Mouse (Mus musculus) limb, embryonic 15.5 days (tissue): ENCODE results near the gene Rab11b. TPM values are rescaled to one million over a fixed set of nuclear protein-coding genes. Genes with fewer than 3 reads are reported as not detected.

Experiments used
- ATAC-seq: fragments of 200-750 bp; cut with Nextera tagmentation; 2 replicates; pipeline ENCODE4 v1.8.0; 2017; ENCODE audit warnings: low read depth, moderate TSS enrichment; ENCODE audit not compliant: insufficient number of reproducible peaks, low FRiP score, low TSS enrichment
- H3K27ac ChIP-seq: fragments of 300-500 bp; sonication (generic); 2 replicates; pipeline ENCODE4 v1.5.1; 2015; ENCODE audit warnings: moderate library complexity, mild to moderate bottlenecking, inconsistent platforms
- H3K27me3 ChIP-seq: fragments of 300-500 bp; sonication (generic); 2 replicates; pipeline ENCODE4 v1.6.1; 2015; ENCODE audit warnings: inconsistent platforms
- H3K36me3 ChIP-seq: fragments of 300-500 bp; sonication (generic); 2 replicates; pipeline ENCODE4 v1.6.1; 2015; ENCODE audit warnings: inconsistent platforms
- H3K4me1 ChIP-seq: fragments of 300-500 bp; sonication (generic); 2 replicates; pipeline ENCODE4 v1.6.1; 2015; ENCODE audit warnings: inconsistent platforms
- H3K4me2 ChIP-seq: fragments of 300-500 bp; sonication (generic); 2 replicates; pipeline ENCODE4 v1.6.1; 2015; ENCODE audit warnings: mild to moderate bottlenecking, inconsistent platforms
- H3K4me3 ChIP-seq: fragments of 300-500 bp; sonication (generic); 2 replicates; pipeline ENCODE4 v1.5.1; 2015; ENCODE audit warnings: mild to moderate bottlenecking, inconsistent platforms
- H3K9ac ChIP-seq: fragments of 300-500 bp; sonication (generic); 2 replicates; pipeline ENCODE4 v1.6.1; 2015; ENCODE audit warnings: inconsistent platforms
- H3K9me3 ChIP-seq: fragments of 300-500 bp; sonication (generic); 2 replicates; pipeline ENCODE4 v1.6.1; 2016; ENCODE audit warnings: inconsistent platforms
- whole genome bisulfite sequencing: fragments of 180-500 bp; shearing (Covaris S2); methylation state at CpG from one replicate; pipeline ENCODE4 v1.1.7; 2015; 5-methylcytosine and 5-hydroxymethylcytosine counted together
- polyA plus RNA-seq: library from polyadenylated mRNA; unstranded; fragments of >200 nt; fragmentation: Nextera tagmentation; extraction: Ambion mirVana; gene quantifications from 2 replicates; pipeline ENCODE4 v1.2.1, GENCODE M21; 2015

Gene Rab11b
- polyA plus RNA-seq, 1 experiment from 2014 or later, result 257 TPM

DNA sequence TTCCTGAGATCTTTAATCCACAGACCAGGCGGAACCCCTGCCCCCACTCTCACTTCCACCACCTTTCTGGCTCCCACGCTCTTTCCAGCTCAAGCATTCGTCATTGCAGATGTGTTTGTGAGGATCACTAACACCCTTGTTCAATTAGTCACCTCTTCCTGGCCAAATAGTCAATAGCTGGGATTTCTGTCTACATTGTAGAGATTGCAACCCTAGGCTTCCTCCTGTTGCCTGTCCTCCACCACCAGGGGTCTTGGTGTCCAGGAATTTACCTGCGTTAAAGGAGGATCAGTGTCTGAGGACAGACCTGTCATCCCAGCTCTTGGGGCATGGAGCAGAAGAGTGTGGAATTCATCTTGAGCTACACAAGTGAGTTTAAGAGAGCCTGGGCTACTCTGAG is 21.7 kb upstream of the Rab11b start:
- Histone ChIP-seq H3K36me3 (peaks cover 7% of the 10 kb centered on the region), H3K4me2 (peak overlapping the region; percentile 79), H3K27ac (peak overlapping the region; percentile 92), H3K9ac (peak overlapping the region; percentile 29; the same call in 1 of the 2 replicates), H3K4me3 (peak overlapping the region; percentile 52), H3K9me3 (no peaks in the 10 kb centered on the region), H3K4me1 (peaks cover 54% of the 10 kb centered on the region), H3K27me3 (no peaks in the 10 kb centered on the region)
- WGBS, result 40% methylated on average over 4 of the region's 4 CpGs
- no peak for ATAC-seq

DNA sequence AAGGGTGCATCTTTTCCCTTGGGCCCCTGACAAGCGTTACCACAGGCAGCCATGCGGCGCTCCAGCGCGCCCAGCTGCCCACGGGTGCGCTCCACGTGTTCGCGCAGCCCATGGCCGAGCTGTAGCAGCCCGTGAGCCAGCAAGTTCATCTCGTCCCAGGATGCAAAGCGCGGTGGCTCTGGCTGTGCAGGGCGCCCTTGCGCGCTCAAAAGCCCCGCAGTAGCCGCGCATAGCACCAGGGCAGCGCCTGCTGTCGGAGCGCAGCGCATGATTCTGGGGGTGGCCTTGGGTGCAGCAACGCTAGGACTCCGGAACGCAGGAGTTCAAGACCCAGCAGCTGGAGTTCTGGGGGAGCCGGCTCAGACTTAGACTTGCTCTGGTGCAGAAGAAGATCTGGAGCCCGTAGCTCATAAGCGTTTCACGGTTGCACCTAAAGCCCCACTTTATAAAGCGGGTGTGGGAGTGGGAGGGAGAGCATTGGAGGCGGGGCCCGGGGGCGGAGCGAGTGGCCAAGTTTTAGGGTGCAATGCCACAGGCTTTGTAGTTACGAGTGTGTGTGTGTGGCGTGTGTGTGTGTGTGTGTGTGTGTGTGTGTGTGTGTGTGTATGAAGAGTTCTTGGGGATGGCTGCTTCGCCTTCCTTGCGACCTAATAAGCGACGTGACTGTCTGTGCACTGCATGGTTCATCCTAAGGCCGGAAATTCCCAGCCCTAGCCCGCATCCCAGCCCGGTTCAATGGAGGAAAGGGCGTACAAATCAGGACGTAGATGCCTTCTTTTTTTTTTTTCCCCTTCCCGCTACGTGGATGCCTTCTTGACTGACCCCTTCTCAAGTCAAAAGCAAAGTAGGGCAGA is 21.0 kb upstream of the Rab11b start, which contains the start of gene Angptl4:
Angptl4 (minus strand) TSS at position 707 of the 854 bp plus-strand sequence.
- H3K9me3 ChIP-seq, result no peaks in the 10 kb centered on the region
- peaks cover 14% of the 10 kb centered on the region for H3K36me3 ChIP-seq
- H3K27ac ChIP-seq, result peak within 1 kb of the TSS; percentile 92
- peak within 1 kb of the TSS; percentile 52 for H3K4me3 ChIP-seq
- ATAC-seq, result peak; percentile 49
- H3K9ac ChIP-seq, result peak within 1 kb of the TSS; percentile 29; the same call in 1 of the 2 replicates
- H3K27me3 ChIP-seq, result no peaks in the 10 kb centered on the region
- 1% methylated on average over 50 of the region's 50 CpGs for WGBS
- peaks cover 54% of the 10 kb centered on the region for H3K4me1 ChIP-seq
- H3K4me2 ChIP-seq, result peak within 1 kb of the TSS; percentile 79

DNA sequence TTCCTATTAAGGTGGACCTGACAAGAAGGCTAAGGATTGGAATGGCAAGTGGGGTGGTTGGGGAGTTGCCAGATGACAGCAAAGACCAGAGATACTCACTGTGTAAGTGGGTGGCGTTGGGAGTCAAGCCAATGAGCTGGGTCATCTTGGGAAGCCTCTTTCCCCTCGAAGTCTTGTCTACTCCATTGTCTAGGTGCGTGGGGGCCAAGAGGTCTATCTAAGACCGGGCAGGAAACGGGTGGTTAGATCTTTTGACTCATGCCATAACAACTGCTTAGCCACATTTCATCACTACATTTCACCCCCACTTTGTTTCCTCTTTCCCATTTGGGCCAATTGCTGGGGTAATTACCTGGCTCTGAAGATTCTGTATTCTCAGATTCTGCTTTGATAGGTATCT is 20.1 kb upstream of the Rab11b start:
- Histone ChIP-seq H3K36me3 (peaks cover 23% of the 10 kb centered on the region), H3K4me2 (peak overlapping the region; percentile 79), H3K9me3 (no peaks in the 10 kb centered on the region), H3K27me3 (no peaks in the 10 kb centered on the region), H3K27ac (peak overlapping the region; percentile 92), H3K9ac (peak overlapping the region; percentile 29; the same call in 1 of the 2 replicates), H3K4me1 (peaks cover 54% of the 10 kb centered on the region), H3K4me3 (peak overlapping the region; percentile 52)
- WGBS, result 74% methylated on average over 5 of the region's 5 CpGs
- ATAC-seq, result no peak

DNA sequence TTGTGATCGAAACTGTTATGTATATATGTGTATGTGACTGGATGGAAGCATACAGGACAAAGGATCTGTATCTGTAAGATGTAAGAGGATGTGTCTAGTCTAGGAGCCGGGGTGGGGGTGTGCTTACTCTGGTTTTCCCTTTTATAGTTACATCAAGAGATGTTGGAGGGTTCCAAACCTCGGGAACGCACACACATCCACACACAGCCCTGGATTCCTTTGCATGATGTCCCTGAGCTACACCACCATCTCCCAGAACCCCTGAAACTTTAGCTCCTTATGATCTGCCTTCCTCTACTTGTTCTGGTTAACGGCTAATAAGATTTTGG is 19.6 kb upstream of the Rab11b start:
- no peaks in the 10 kb centered on the region for H3K9me3 ChIP-seq
- H3K4me1 ChIP-seq, result peaks cover 54% of the 10 kb centered on the region
- 53% methylated on average over 5 of the region's 5 CpGs for WGBS
- no peaks in the 10 kb centered on the region for H3K27me3 ChIP-seq
- peak overlapping the region; percentile 52 for H3K4me3 ChIP-seq
- H3K9ac ChIP-seq, result no peak overlapping the region
- peak overlapping the region; percentile 79 for H3K4me2 ChIP-seq
- no peak for ATAC-seq
- peak overlapping the region; percentile 92 for H3K27ac ChIP-seq
- peaks cover 27% of the 10 kb centered on the region for H3K36me3 ChIP-seq

DNA sequence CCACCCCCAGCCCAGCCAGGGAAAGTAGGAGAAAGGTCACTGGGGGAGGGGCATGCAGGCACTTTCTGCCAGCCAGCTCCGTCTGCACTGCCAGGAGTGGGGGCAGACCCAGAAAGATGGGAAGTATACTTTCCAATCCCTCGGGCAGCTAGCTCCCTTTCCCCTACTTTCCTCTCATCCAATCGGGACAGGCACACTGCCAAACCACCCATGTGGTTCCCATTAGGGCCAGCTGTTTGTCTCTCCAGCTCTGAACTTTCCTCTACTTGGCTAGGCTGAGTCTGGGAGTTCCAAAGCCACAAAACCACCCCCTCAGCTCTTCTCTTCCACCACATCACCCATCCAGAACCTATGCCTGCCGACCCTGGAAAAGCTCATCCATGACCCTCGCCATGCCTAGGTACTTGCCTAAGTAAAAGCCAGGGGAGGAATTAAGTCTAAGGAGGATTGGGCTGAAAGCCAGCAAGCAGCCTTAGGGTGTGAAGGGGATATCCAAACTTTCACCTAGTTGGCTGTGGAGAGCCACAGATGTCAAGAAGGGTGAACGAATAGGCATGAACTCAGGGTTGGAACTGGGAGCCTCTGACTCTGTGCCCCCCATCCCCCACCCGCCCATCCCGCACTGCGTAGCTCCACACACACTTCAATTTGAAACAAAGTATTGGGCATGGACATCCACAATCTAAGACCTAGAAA is 19.1 kb upstream of the Rab11b start:
- Histone ChIP-seq H3K27me3 (no peaks in the 10 kb centered on the region), H3K4me2 (peak overlapping the region; percentile 79), H3K4me3 (peak overlapping the region; percentile 52), H3K27ac (peak overlapping the region; percentile 92), H3K9me3 (no peaks in the 10 kb centered on the region), H3K4me1 (peaks cover 54% of the 10 kb centered on the region), H3K9ac (no peak overlapping the region), H3K36me3 (peaks cover 30% of the 10 kb centered on the region)
- WGBS, result 14% methylated on average over 9 of the region's 9 CpGs
- ATAC-seq, result peak; percentile 89

DNA sequence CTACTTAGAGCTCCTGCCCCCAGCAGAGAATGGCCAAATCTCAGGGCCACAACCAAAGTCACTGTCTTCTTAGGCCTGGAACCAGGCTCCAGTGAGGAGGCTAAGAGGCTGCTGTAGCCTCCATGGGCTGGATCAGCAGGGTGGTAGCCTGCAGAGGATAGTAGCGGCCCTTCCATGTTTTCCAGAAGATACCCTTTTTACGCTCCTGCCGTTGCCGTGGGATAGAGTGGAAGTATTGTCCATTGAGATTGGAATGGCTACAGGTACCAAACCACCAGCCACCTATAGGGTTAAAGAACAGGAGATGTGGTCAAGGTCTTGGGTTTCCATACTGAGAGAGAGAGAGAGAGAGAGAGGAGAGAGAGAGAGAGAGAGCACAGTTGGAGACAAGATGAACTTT is 15.0 kb upstream of the Rab11b start:
- H3K27me3 ChIP-seq, result no peaks in the 10 kb centered on the region
- H3K4me1 ChIP-seq, result peaks cover 23% of the 10 kb centered on the region
- no peaks in the 10 kb centered on the region for H3K9me3 ChIP-seq
- 95% methylated on average over 4 of the region's 4 CpGs for WGBS
- no peak overlapping the region for H3K9ac ChIP-seq
- H3K36me3 ChIP-seq, result peaks cover 33% of the 10 kb centered on the region
- H3K27ac ChIP-seq, result no peak overlapping the region
- no peak overlapping the region for H3K4me3 ChIP-seq
- ATAC-seq, result no peak
- no peak overlapping the region for H3K4me2 ChIP-seq

DNA sequence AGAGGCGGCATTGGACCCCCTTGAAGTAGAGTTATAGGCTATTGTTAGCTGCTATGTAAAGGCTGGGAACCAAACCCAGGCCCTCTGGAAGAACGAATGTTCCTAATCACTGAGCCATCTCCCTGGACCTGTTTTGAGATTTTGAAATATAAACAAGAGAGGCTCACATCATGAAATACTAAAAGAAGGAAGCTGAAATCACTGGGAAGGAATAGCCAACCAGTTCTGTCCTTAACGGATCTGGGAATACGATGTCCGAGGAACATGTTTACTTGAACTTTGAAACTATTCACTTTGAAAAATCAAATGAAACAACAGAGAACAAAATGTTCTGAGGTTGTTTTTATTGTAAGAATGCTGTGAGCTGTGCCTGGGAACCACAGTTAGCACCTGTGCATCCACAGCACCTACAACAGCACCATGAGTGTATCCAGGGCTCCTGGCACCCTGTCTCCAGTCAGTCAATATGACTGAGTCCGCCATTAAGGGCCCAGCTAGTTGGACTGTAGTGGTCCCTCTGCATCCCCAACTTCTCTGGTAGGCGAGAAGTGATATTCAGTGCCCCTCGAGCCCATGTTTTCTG is 14.3 kb upstream of the Rab11b start:
- peaks cover 33% of the 10 kb centered on the region for H3K36me3 ChIP-seq
- no peak overlapping the region for H3K4me3 ChIP-seq
- no peak overlapping the region for H3K27ac ChIP-seq
- no peaks in the 10 kb centered on the region for H3K9me3 ChIP-seq
- WGBS, result 93% methylated on average over 8 of the region's 8 CpGs
- H3K4me1 ChIP-seq, result peaks cover 17% of the 10 kb centered on the region
- no peak for ATAC-seq
- H3K4me2 ChIP-seq, result no peak overlapping the region
- H3K27me3 ChIP-seq, result no peaks in the 10 kb centered on the region
- H3K9ac ChIP-seq, result no peak overlapping the region

DNA sequence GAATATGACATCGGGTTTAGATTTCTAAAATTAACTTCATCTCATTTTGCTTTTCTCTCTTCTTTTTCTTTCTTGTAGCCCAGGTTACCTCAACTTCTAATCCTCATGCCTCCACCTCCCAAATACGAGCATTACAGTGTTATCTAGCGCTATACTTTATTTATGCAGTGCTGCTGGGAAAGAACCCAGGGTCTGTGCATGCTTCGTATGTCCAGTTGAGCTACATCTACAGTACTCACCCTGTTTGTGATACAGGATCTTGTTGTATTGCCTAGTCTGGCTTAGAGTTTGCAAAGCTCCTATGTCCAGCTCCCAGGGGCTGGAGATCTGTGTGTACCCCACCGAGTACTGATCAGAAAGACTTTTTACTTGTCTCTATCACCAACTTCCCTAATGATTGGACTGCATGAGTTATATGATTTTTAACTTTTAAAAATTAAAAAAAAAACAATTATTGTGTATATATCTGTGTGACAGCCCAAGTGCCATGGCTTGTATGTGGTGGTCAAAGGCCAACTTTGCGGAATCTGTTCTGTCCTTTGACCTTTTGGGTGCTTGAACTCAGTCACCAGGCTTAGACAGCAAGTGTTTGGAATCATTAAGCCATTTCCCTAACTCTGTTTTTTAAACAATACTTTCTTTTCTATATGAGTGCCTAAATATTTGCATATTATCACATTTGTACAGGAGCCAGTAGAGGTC is 13.7 kb upstream of the Rab11b start:
- no peaks in the 10 kb centered on the region for H3K27me3 ChIP-seq
- peaks cover 33% of the 10 kb centered on the region for H3K36me3 ChIP-seq
- H3K4me1 ChIP-seq, result peaks cover 10% of the 10 kb centered on the region
- no peaks in the 10 kb centered on the region for H3K9me3 ChIP-seq
- H3K4me3 ChIP-seq, result no peak overlapping the region
- no peak overlapping the region for H3K4me2 ChIP-seq
- 87% methylated on average over 6 of the region's 6 CpGs for WGBS
- no peak overlapping the region for H3K27ac ChIP-seq
- H3K9ac ChIP-seq, result no peak overlapping the region
- no peak for ATAC-seq

DNA sequence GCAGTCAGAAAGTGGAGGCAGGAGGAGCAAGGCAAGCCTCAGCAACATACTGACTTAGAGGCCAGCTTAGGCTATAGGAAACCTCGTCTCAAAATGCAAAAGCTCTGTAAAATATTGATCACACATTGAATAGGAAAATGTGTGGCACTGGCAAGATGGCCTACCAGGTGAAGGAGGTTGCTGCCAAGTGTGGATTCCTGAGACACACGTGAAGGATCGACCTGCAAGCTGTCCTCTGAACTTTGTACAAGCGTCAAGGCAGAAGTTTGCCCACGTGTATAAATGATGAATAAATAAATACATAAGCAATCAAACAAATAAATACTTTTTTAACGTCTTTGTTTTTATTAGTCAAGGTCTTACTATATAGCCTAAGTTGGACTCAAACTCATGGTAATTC is 13.1 kb upstream of the Rab11b start:
- no peaks in the 10 kb centered on the region for H3K27me3 ChIP-seq
- 78% methylated on average over 6 of the region's 6 CpGs for WGBS
- ATAC-seq, result no peak
- no peak overlapping the region for H3K4me2 ChIP-seq
- no peak overlapping the region for H3K27ac ChIP-seq
- H3K9ac ChIP-seq, result no peak overlapping the region
- H3K36me3 ChIP-seq, result peaks cover 33% of the 10 kb centered on the region
- H3K4me1 ChIP-seq, result peaks cover 4% of the 10 kb centered on the region
- H3K9me3 ChIP-seq, result no peaks in the 10 kb centered on the region
- no peak overlapping the region for H3K4me3 ChIP-seq

DNA sequence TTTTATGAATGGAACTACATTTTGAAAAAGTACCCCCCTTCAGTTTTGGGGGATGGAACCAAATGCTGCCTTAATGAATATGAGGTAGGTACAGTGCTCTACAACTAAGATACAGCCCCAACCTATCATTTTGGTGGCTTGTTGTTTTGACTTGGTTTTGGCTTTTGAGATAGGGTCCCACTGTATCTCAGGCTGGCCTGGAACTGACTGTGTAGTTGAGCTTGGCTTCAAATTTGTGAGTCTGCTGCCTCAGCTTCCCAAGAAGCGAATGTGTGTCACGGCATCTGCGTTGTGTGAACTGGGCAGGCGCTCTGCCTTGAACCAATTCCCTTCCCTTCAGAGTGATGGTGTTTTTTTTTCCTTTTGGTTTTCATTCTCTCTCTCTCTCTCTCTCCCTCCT is 11.3 kb upstream of the Rab11b start:
- no peaks in the 10 kb centered on the region for H3K9me3 ChIP-seq

DNA sequence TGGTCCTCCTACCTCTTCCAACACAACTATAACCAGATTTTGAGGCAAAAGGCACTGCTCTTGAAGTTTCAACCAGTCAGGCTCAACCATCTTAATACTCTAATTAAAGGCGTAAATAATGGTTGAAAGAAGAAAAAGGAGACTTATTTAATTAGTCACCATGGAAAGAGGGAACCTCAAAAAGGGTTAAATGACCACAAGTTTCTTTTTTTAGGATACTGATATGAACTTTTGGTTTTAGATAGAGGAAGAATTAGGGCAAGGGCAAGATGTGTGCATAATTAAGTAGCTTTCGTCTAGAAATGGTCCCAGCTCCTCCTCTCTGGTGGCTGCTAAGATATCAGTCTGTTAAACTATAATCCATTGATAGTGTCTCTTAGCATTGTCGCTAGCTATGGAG is 6.1 kb upstream of the Rab11b start:
- H3K27me3 ChIP-seq, result no peaks in the 10 kb centered on the region
- H3K4me2 ChIP-seq, result no peak overlapping the region
- 83% methylated on average over 3 of the region's 3 CpGs for WGBS
- H3K9ac ChIP-seq, result no peak overlapping the region
- no peak for ATAC-seq
- H3K4me3 ChIP-seq, result no peak overlapping the region
- H3K9me3 ChIP-seq, result no peaks in the 10 kb centered on the region
- no peaks in the 10 kb centered on the region for H3K36me3 ChIP-seq
- H3K4me1 ChIP-seq, result no peaks in the 10 kb centered on the region
- no peak overlapping the region for H3K27ac ChIP-seq

More for the DNA sequence above, 11.3 kb upstream of the Rab11b start:
- 88% methylated on average over 4 of the region's 4 CpGs for WGBS
- Histone ChIP-seq H3K4me3 (no peak overlapping the region), H3K9ac (no peak overlapping the region), H3K4me1 (no peaks in the 10 kb centered on the region), H3K4me2 (no peak overlapping the region), H3K27ac (no peak overlapping the region), H3K36me3 (peaks cover 22% of the 10 kb centered on the region), H3K27me3 (no peaks in the 10 kb centered on the region)
- no peak for ATAC-seq
